Mouse (Mus musculus) effector memory CD4-positive, alpha-beta T cell, adult 7 months (primary cell): ENCODE data around the gene Tspan33. TPM values are rescaled to one million over a fixed set of nuclear protein-coding genes. Genes with fewer than 3 reads are reported as not detected.

Source experiments
- polyA plus RNA-seq: library from polyadenylated mRNA; unstranded; fragments of 100-300 nt; shearing (Covaris generic); gene quantifications from one replicate; pipeline ENCODE4 v1.2.1, GENCODE M21; 2017

The Tspan33 gene
- 0.13 TPM for polyA plus RNA-seq

DNA sequence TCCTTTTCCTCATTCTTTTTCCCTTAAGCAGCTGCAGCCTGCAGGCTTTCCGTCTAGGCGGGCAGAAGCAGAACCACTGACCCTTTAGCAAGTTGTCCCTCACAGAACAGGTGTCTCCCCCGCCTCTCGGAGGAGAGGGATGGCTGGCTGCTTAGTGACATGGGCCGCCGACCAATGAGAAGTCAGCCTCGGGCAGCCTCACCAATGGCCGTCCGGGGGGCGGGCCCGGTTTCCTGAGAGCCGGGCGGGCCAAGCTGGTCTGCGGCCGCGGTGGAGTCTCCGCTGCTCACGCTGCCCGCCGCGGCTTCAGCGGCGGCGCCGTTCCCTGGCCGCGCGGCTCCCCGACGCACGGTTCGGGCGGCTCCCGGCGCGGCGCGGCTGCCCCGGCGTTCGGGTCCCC lies at the start of gene Tspan33:
Gene Tspan33, plus strand, starts transcription at position 270 of the 400 bp plus-strand sequence.

DNA sequence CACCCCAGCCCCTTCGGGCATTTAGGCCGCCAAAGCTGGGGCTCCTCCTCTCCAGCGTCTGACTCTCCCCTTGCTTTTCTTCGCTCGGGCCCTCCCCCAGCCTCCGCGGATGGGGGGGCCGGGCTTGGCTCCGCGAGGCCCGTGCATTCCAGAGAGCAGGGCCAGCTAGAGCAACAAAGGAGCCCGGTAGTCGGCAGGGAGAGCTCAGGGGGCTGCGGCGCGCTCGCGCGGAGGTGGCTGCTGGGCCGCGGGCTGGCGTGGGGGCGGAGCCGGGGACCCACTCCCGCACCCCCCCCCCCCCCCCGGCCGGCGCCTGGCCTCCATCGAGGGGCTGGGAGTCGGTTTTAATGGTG lies 41.3 kb downstream of the Tspan33 start, which contains the start of gene Smo:
Gene Smo, plus strand, starts transcription at position 168 of the 353 bp plus-strand sequence.

Other genes starting within 250 kb of the Tspan33 start
- 295 TPM for gene Atp6v1f, start 226.5 kb upstream of the Tspan33 start, polyA plus RNA-seq
- gene Atp6v1fnb, start 222.8 kb upstream of the Tspan33 start, polyA plus RNA-seq: not detected
- 0.72 TPM for gene Kcp, start 186.3 kb upstream of the Tspan33 start, polyA plus RNA-seq
- gene Irf5, start 167.6 kb upstream of the Tspan33 start, polyA plus RNA-seq: 27.2 TPM
- 96.7 TPM for gene Tnpo3, start 84.3 kb upstream of the Tspan33 start, polyA plus RNA-seq
- not detected for gene Smo, start 41.3 kb downstream of the Tspan33 start, polyA plus RNA-seq
- gene Ahcyl2, start 73.8 kb downstream of the Tspan33 start, polyA plus RNA-seq: 87.5 TPM
- gene Strip2, start 222.8 kb downstream of the Tspan33 start, polyA plus RNA-seq: 0.13 TPM